Mouse (Mus musculus) hindbrain, embryonic 12.5 days (tissue): ENCODE results near the gene Aoc3. TPM values are rescaled to one million over a fixed set of nuclear protein-coding genes. Genes with fewer than 3 reads are reported as not detected.

Experiments
- microRNA-seq: library from miRNA; unstranded; fragments of <30 nt; microRNA quantifications from one replicate; pipeline ENCODE4, GENCODE M21; 2017
- polyA plus RNA-seq: library from polyadenylated mRNA; unstranded; fragments of >200 nt; fragmentation: Nextera tagmentation; extraction: Ambion mirVana; gene quantifications from 2 replicates; pipeline ENCODE4 v1.2.1, GENCODE M21; 2016

The Aoc3 gene
- polyA plus RNA-seq, 1 experiment from 2014 or later, result not detected

Small RNA genes within 50 kb of the gene (microRNA-seq; reads per million reads assigned to microRNA genes)
- gene Gm25593, result not detected

Other genes starting within 250 kb of the Aoc3 start
- gene Coasy, start 248.0 kb upstream of the Aoc3 start, polyA plus RNA-seq, result 45.6 and 51.2 TPM in 2 replicates
- gene Mlx, start 243.3 kb upstream of the Aoc3 start, polyA plus RNA-seq, result 62.1 and 62.4 TPM in 2 replicates
- gene Psmc3ip, start 235.2 kb upstream of the Aoc3 start, polyA plus RNA-seq, result 30.5 and 34.3 TPM in 2 replicates
- 23.2 and 25.1 TPM in 2 replicates for gene Retreg3, start 210.7 kb upstream of the Aoc3 start, polyA plus RNA-seq
- gene Tubg1, start 210.7 kb upstream of the Aoc3 start, polyA plus RNA-seq, result 81.6 and 83.2 TPM in 2 replicates
- 10.4 and 12.9 TPM in 2 replicates for gene Tubg2, start 174.7 kb upstream of the Aoc3 start, polyA plus RNA-seq
- 0.97 and 1.2 TPM in 2 replicates for gene Cntnap1, start 160.1 kb upstream of the Aoc3 start, polyA plus RNA-seq
- 14.3 and 15.4 TPM in 2 replicates for gene Plekhh3, start 159.3 kb upstream of the Aoc3 start, polyA plus RNA-seq
- 0.23 and 0.61 TPM in 2 replicates for gene Ccr10, start 155.2 kb upstream of the Aoc3 start, polyA plus RNA-seq
- 17.3 and 18.5 TPM in 2 replicates for gene Ezh1, start 104.1 kb upstream of the Aoc3 start, polyA plus RNA-seq
- gene Ramp2, start 84.6 kb upstream of the Aoc3 start, polyA plus RNA-seq, result 60.1 and 62.2 TPM in 2 replicates
- gene Vps25, start 76.9 kb upstream of the Aoc3 start, polyA plus RNA-seq, result 90.9 and 97.4 TPM in 2 replicates
- 8.5 and 9.5 TPM in 2 replicates for gene Wnk4, start 70.0 kb upstream of the Aoc3 start, polyA plus RNA-seq
- gene Cntd1, start 51.6 kb upstream of the Aoc3 start, polyA plus RNA-seq, result 1.5 TPM in 2 replicates
- gene Coa3, start 51.5 kb upstream of the Aoc3 start, polyA plus RNA-seq, result 195 and 210 TPM in 2 replicates
- gene Becn1, start 28.3 kb upstream of the Aoc3 start, polyA plus RNA-seq, result 154 and 158 TPM in 2 replicates
- gene Psme3, start 14.4 kb upstream of the Aoc3 start, polyA plus RNA-seq, result 157 and 169 TPM in 2 replicates
- gene Aoc2, start 5.5 kb upstream of the Aoc3 start, polyA plus RNA-seq, result 2.4 and 3.5 TPM in 2 replicates
- gene G6pc, start 37.0 kb downstream of the Aoc3 start, polyA plus RNA-seq, result not detected in 2 replicates
- gene Aarsd1, start 87.0 kb downstream of the Aoc3 start, polyA plus RNA-seq, result 77.7 and 79.0 TPM in 2 replicates
- gene Gm27029, start 94.2 kb downstream of the Aoc3 start, polyA plus RNA-seq, result 7.4 and 8.1 TPM in 2 replicates
- 27.6 and 29.4 TPM in 2 replicates for gene Rundc1, start 94.5 kb downstream of the Aoc3 start, polyA plus RNA-seq
- gene Ptges3l, start 94.7 kb downstream of the Aoc3 start, polyA plus RNA-seq, result 3.0 and 5.9 TPM in 2 replicates
- gene Rpl27, start 111.7 kb downstream of the Aoc3 start, polyA plus RNA-seq, result 320 and 344 TPM in 2 replicates
- gene Ifi35, start 117.8 kb downstream of the Aoc3 start, polyA plus RNA-seq, result 4.2 and 5.7 TPM in 2 replicates
- 112 and 121 TPM in 2 replicates for gene Rnd2, start 134.4 kb downstream of the Aoc3 start, polyA plus RNA-seq
- 94.8 and 95.7 TPM in 2 replicates for gene Vat1, start 135.6 kb downstream of the Aoc3 start, polyA plus RNA-seq
- 11.2 and 12.1 TPM in 2 replicates for gene Brca1, start 221.3 kb downstream of the Aoc3 start, polyA plus RNA-seq
- 122 and 128 TPM in 2 replicates for gene Nbr1, start 221.5 kb downstream of the Aoc3 start, polyA plus RNA-seq